Mouse (Mus musculus): ENCODE results near the gene Leprot. TPM values are rescaled to one million over a fixed set of nuclear protein-coding genes. Genes with fewer than 3 reads are reported as not detected.

Leprot gene
- polyA plus RNA-seq (2015; fragmentation: Illumina TruSeq; extraction: RNeasy Lipid Tissue Mini Kit (QIAGEN cat#74804); ENCODE audit: insufficient read depth, low read depth, low replicate concordance), result 15.8 TPM

GRCm38 (mm10) chr4:101647196-101647905, at the start of gene Leprot:
Gene Leprot (plus strand): TSS chr4:101647718.

Other genes starting within 250 kb of the Leprot start
- 1.1 TPM for gene Ak4, start 228.4 kb upstream of the Leprot start, polyA plus RNA-seq (2015; fragmentation: Illumina TruSeq; extraction: RNeasy Lipid Tissue Mini Kit (QIAGEN cat#74804); ENCODE audit: insufficient read depth, low read depth, low replicate concordance)
- gene Dnajc6, start 151.1 kb upstream of the Leprot start, polyA plus RNA-seq (2015; fragmentation: Illumina TruSeq; extraction: RNeasy Lipid Tissue Mini Kit (QIAGEN cat#74804); ENCODE audit: insufficient read depth, low read depth, low replicate concordance), result 1.3 TPM
- gene Lepr, start 69.7 kb downstream of the Leprot start, polyA plus RNA-seq (2015; fragmentation: Illumina TruSeq; extraction: RNeasy Lipid Tissue Mini Kit (QIAGEN cat#74804); ENCODE audit: insufficient read depth, low read depth, low replicate concordance), result 5.8 TPM
- gene B020004J07Rik, start 196.3 kb downstream of the Leprot start, polyA plus RNA-seq (2015; fragmentation: Illumina TruSeq; extraction: RNeasy Lipid Tissue Mini Kit (QIAGEN cat#74804); ENCODE audit: insufficient read depth, low read depth, low replicate concordance), result not detected
- gene C130073F10Rik, start 246.1 kb downstream of the Leprot start, polyA plus RNA-seq (2015; fragmentation: Illumina TruSeq; extraction: RNeasy Lipid Tissue Mini Kit (QIAGEN cat#74804); ENCODE audit: insufficient read depth, low read depth, low replicate concordance), result not detected